Mouse (Mus musculus): Measurements from ENCODE around the gene Txnl4b.

Txnl4b gene

DNA sequence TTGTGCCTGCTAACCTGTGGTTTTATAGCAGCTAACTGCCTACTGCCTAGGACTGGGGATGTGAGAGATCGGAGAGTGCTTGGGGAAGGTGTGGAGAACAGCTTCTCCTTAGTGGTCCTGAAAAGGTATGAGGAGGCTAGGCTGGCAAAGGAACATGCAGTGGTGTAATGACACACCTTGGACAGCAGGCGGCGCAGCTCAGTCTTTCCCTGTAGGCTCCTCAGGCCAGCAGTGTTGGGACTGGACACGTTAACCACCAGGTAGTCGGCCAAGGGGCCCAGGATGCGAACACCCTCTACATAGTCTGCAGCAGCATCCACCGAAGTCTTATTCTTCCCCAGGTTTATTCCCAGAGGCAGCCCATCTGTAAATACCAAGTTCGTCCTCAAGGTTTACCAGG lies 30.2 kb downstream of the Txnl4b start:
- DNase-seq (ENCODE audit: low spot score): peak; percentile 64

DNA sequence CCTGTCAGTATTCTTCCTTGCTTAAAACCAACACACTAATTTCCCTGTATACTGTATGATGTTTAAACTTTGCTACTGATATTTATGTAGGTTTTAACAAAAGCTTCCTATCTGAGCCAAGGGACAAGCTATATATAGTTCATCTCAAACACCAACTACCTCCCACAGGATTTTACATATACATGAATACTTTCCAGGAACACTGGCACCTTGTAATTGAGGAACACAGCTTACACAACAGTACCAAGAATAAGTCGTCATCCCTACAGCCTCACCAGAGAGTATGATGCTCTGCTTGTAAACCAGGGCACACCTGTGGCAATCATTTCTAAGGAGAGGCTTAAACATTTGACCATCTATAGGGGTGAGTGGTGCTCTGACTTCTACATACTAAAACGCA lies 41.0 kb downstream of the Txnl4b start:
- no peak for DNase-seq (ENCODE audit: low spot score)

- DNase-seq (ENCODE audit: low spot score): no peak
These were observed 42.0 kb downstream of the Txnl4b start for GRCm38 (mm10) chr8:109607650-109608049.

GRCm38 (mm10) chr8:109608271-109609152 lies 42.8 kb downstream of the Txnl4b start, which contains the start of gene Dhodh:
Gene Dhodh, minus strand, starts transcription at chr8:109608673.
- DNase-seq (ENCODE audit: low spot score): peak; percentile 95

GRCm38 (mm10) chr8:109609153-109609502 lies 43.4 kb downstream of the Txnl4b start:
- peak; percentile 42 for DNase-seq (ENCODE audit: low spot score)

- DNase-seq (ENCODE audit: low spot score): no peak
These were observed 48.8 kb downstream of the Txnl4b start, which contains the start of gene Pkd1l3 for GRCm38 (mm10) chr8:109614243-109615210. Gene Pkd1l3, plus strand, starts transcription at chr8:109614517.

DNA sequence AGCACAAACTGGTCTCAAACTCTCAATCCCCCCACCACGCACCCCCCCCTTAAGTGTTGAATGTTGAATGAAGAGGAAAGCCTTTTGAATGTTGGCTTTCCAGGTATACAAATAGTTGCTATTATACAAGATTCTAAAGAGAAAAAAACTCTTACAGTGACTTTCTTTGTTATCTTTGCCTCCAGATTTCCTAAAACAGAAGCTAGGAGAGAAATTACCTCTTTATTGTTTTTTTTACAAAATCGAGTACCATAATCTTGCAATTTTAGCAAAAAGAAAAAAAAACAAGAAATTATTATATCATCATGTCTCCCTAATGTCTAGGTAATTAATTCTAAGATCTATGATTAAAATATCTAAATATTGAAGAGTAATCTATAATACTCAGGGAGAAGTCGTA lies 49.9 kb downstream of the Txnl4b start:
- no peak for DNase-seq (ENCODE audit: low spot score)
